Mouse (Mus musculus) layer of hippocampus, adult 9-10 months (tissue): ENCODE measurements around the gene Gm26657.
A peak's percentile ranks its signal among the peaks of the same experiment; 100 is the strongest.

Experiments
- DNase-seq: peaks from one replicate; pipeline ENCODE4 v3.0.0; 2022; ENCODE audit warnings: low spot score

The Gm26657 gene

DNA sequence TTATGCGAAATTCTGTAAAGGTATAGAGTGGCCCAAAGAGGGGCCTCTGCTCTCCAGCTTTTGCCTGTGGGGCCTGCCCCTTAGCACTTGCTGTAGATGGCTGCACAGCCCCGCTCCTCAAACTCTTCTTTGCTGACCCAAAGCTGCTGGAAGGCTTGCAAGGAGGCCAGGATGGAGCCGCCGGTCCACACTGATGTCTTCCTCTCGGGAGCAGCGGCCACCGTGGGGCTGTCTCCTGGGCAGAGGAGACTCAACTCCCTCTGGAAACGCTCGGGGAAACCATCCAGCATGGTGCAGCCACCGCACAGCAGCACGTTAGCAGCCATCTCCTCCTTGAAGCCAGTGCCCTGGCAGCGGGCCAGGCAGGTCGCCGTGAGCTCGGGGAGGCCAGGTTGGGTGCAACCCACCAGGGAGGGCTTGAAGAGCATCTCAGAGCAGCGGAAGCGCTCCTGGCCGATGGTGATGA, at the start of gene Gm26657:
Gene Gm26657, plus strand, starts transcription at position 51 of the 466 bp plus-strand sequence.
- DNase-seq = no peak

DNA sequence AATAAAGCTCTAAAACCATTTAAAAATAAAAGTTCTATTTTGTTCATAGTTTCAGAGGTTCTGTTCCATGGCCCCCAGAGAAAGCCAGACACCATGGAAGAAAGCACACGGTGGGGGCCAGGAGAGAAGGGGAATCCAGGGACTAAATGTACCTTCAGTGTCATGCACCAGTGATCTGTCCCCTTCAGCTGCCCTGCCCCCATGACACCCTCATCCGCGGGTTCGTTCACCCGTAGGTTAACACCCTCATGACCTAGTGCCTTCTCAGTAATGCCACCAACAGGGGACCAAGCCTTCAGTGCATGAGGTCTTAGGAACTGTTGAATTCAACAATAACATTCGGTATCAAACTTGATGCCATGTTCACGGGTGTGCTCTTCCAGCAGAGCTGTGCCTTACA, 43.5 kb upstream of the Gm26657 start:
- no peak for DNase-seq

DNA sequence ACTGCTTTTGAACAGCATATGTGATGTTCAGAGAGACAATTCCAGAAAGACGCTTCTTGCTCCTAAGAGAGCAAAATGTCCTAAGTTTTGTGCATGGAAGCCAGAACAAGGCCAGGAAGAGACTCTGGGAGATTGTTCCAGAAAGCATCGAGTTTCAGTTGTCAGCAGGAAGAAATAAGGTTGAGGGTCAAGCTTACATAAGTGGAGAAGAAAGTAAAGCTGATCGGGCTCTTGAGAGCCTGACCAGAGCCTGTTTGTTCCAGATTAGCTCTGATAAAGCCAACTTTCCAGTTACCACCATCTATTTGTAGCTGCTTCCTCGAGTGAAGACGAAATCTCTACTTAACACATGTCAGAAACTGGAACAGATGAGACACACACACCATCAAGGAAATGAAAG, 41.2 kb upstream of the Gm26657 start:
- no peak for DNase-seq

DNA sequence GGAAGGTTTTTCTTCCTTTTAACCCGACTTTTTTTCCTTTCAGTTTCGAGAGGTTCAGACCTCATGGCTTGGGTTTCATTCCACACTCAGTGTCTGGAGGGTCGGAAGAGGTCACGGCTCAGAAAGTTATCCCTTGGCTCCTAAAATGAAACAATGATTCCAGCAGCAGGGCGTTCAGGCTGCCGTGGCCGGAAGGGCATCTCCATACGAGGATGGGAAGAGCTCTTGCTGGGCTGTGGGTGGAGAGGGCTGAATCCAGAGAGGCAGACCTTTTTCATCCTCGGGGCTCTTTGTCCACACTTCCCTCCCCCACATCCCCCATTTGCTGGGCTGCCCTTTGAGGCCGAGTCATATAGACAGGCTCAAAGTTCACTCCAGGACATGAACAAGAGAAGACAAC, 37.6 kb upstream of the Gm26657 start:
- no peak for DNase-seq

DNA sequence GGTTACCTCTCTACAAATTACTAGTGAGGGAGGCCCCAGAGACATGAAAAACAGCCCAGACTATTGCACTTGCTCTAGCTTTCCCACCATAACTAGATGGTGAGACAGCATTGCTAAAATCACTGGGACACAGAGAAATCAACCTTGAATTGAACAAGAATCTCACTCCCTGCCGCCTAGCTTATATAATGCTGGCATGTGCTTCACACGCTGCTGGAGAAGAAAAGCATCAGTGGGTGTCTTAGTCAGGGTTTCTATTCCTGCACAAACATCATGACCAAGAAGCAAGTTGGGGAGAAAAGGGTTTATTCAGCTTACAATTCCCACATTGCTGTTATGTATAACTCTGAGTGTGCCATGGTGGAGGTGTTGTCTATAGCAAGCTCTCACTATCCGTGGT, 26.7 kb upstream of the Gm26657 start:
- no peak for DNase-seq

DNA sequence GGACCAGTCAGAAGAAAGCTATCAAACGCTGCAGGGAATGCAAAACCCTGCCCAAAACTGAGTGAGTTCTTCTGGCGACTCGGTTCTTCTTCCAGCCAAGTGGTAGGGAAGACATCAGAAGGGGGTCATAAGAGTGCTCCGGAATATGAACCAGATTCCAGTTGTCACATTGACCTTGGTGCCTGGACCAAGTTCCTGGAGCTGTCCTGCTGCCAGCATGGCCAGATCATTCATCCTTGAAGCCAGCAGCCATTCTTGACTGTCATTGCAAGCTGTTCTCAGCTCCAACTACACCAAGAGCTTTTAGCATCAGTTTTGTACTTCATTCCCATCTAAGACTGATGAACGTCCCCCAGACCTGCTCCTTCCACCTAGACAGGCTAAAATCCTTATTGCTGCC, 23.1 kb upstream of the Gm26657 start:
- DNase-seq = no peak

DNA sequence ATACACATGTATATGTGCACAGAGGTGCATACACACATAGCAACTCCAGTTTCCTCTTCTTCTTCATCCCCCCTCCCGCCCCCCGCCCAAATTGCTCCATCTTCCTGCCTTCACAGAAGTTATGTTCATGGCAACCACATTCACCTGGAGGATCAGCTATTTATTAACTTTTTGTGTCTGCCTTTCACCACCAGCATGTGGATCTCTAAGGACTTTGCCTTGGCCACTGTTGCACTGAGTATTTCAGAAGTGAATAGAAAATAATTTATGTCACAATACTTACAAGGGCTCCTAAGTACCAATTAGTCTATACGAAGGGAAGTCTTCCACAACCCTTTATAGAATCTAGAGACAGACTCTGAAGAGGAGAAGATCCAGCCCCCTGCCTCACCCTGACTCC, 21.9 kb upstream of the Gm26657 start:
- DNase-seq = no peak

DNA sequence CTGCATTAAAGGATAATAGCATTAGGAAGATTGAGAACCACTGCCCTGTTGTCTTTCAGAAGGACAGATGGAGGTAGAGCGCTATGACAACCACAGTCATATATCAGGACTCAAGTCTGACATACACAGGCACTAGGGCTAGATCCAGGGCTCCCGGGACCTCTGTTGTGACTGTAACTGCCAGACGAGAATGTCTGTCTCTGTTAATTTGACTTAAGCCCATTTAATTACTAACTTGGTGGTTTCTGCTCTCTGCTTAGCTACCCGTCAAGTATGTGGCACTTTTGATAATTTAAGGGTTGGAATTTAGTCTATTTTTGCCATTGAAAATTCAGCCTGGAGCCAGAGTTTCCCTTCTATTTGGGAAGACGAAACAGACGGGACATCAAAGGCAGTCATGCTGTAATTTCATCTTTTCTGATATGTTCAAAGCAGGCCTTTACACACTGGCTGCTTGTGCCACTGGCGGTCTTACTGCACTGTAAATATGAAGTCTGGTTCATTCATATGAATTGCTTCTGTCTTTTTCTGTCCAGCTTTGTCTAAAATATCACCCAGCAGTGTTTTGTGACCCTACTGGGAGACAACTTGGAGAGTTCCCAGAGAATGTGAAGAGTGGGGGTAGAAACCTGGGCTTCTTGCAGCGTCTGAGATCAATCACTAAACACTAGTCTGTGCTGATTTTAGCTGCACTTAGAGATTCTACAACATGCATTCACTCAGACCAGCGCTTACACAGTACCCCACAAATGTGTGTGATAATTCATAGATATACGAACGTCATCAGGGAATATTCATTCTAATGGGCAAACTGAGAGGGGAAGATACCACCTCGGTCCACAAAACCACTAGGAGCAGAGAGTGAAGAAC, 21.1 kb upstream of the Gm26657 start:
- DNase-seq = no peak

DNA sequence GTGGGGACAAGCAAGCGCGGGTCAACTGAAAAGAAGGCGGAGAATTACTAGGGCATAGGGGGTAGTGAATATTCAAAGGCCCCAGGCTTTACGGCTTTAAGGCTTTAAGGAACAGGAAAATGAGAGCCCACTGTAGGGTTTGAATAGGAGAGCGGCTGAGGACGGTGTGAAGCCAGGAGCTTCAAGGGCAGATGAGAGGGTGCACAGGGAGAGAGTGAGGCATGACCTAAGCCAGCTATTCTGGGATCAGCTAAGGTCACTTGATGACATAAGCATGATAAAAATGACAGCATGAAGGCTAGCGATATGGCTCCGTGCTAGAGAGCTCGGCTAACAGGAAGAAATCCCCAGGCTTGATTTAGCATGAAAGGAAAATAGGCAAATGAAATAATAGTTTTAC, 20.4 kb upstream of the Gm26657 start:
- DNase-seq = no peak

DNA sequence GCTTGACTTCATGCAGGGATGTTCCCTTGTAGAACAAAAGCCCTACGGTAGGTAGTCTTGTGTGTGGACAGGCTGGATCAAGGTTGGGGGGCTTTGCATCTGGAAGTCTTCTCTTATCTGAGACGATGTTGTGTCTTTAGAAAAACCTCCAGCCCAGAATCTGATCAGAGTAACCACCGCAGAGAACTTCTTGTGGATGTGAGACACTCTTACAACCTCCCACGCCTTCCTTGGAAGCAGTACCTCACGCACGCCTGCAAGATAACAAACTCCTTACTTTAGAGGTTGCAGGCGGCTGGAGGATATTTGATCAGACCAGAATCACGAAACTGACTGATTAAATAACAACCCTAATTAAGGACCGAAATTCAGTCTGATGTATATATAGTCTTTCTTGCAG, 19.5 kb upstream of the Gm26657 start:
- no peak for DNase-seq

DNA sequence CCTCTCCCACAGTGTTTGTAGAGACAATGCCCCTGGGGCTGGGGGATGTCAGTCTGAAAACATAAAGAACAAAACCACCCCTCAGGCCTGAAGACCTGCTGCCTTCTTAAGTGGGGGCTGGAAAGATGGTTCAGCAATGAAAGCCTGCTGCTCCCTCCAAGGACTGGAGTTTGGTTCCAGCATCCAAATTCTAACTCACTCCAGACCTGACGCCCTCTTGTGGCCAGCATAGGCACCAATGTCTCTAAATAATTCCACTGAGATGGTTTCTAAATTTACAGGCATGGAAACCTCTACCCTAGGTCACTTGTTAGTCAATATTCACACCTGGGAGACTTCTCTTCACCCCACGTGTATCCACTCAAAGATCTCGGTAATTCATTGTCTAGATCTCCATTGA, 18.4 kb upstream of the Gm26657 start:
- DNase-seq = no peak

DNA sequence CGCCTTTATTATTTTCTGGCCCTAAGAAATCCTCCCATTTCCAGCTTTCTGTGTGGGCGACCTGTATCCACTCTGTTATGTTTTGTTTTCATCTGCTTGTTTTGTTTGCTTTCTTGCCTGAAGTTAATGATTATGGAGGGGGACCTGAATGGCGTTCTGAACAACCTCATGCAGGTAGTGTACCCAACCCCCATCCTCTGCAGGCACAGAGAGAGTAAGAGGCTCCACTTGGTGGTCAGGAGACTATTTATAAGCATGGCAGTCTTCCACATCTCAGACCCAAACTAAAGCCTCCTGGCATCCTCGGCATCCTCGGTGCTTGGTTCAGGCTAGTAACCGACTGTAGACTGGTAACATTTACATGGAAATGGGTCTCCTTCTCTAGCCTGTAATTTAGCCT, 17.5 kb upstream of the Gm26657 start:
- DNase-seq = no peak

DNA sequence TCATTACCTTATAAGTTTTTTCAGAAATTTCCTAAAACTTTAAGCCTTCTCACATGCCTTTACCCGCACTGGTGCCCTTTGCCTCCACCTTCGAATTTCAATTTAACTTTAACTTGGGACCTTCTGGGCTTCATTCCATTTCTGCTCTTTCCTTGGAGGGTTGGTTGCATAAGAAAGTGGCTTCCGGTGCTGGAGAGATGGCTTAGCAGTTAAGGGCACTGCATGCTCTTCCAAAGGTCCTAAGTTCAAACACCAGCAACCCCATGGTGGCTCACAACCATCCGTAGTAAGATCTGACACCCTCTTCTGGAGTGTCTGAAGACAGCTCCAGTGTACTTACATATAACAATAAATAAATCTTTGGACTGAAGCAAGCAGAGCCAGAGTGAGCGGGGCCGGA, 16.6 kb upstream of the Gm26657 start:
- DNase-seq = no peak

DNA sequence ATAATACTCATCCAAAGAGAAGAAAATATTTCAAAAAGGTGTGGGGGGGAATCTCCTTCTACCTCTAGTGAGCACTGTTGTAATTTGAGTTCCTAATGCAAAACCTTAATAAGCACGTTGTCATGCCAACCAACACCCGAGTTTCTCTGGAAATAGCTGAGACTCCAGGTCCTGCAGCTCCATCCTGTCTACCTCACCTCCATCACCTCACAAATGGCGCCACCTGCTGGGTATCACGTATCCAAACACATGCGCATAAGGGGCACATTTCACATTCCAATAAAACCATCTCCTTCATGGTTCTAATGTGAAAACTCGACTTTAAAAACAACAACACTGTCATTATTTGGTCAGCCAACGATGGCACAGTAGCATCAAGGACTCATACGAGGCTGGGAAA, 14.0 kb upstream of the Gm26657 start:
- DNase-seq = no peak

DNA sequence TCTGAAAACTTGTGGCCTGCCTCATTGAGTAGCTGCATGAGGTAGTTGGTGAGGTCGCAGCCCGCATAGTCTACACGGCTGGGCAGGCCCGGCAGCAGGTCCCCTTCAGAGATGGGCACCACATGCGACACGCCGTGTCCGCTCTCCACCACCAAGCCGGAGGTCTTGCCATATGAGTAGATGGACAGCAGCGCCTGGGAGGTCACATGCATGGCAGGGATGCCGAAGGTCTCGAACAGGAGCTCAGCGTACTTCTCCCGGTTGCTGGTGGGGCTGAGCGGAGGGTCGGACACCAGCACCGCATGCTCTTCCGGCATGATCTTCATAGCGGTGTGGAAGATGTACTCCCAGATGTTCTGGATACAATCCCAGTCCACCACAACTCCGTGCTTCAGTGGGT, 741 bp downstream of the Gm26657 start:
- DNase-seq = no peak

DNA sequence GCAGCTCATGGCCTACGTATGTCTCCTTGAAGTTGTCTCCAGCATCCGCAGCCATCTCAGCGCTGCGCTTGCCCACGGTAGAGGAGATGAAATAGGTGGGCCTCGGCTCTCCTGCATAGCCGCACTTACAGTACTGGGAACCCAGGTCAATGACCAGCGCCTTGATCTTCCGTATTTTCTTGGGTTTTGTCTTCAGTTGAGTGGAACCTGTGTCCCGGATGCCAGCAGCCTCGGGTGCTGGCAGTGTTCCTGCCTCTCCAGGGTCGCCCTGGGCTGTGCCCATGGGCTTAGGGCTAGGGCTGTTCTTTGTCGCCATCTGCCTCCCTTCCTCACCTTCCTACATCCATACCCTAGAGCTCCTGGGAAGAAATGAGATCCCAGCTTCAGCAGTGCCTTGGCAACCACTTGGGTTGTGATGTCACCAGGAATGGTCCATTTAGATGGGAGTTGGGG, 1.2 kb downstream of the Gm26657 start, which contains the start of gene Actl7b:
Gene Actl7b, minus strand, starts transcription at position 403 of the 453 bp plus-strand sequence.
- DNase-seq = no peak

DNA sequence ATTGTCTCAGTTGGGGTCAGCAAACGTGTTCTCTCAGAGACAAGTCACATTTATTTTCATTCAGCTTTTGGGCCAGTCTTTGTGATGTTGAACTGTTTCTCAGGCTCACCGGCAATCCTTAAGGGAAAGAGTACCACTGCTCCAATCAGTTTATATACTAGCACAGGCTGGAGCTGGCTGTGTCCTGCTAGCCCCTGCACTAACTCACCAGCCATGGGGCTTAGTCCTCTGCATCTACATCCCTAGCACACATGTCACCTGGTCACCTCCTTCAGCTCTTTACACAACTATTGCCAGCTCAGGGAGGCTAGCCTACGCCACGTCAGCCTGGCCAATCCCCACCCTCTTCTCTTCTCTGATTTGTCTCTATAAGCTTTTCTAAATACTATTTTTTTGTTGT, 2.8 kb downstream of the Gm26657 start:
- DNase-seq = no peak

DNA sequence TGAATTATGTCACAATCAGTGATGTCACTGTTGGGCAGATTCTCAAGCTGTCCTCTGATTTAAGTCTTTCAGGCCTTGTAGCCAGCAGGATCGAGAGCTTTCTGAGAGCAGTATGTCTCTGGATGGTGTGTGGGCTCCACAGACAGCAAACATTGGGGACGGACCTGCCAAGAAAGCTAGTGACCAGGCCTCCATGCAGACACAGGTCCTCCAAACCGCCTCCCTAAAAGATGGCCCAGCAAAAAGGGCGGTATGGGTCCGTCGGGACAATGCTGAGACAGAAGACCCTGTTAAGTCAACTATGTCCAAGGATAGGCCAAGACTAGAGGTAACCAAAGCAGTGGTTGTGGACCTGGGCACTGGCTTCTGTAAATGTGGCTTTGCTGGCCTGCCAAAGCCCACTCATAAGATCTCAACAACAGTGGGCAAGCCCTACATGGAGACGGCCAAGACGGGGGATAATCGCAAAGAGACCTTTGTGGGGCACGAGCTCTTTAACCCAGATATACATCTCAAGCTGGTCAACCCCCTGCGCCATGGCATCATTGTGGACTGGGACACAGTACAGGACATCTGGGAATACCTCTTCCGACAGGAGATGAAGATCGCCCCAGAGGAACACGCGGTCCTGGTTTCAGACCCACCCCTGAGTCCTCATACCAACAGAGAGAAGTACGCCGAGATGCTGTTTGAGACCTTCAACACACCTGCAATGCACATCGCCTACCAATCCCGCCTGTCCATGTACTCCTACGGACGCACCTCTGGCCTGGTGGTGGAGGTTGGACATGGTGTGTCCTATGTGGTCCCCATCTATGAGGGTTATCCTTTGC, 3.7 kb downstream of the Gm26657 start, which contains the start of gene Actl7a:
Gene Actl7a, plus strand, starts transcription at position 51 of the 833 bp plus-strand sequence.
- DNase-seq = no peak

DNA sequence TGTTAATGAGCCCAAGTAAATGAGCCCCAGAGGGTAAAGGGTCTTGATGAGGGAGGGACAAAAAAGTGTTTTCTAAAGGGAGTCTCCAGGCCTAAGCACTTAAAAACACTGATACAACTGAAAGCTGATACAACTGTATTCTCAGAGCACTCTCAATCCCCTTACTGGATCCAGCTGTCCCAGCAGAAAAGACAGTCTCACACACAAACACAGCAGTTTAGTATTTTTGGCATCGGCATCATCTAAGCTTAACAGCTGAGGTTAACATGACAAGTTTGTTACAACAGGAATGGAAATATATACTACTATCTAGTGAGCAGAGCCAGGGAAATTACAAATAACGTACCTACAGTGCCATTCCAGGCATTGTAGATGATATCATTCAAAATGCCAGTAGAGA, 6.5 kb downstream of the Gm26657 start:
- no peak for DNase-seq

DNA sequence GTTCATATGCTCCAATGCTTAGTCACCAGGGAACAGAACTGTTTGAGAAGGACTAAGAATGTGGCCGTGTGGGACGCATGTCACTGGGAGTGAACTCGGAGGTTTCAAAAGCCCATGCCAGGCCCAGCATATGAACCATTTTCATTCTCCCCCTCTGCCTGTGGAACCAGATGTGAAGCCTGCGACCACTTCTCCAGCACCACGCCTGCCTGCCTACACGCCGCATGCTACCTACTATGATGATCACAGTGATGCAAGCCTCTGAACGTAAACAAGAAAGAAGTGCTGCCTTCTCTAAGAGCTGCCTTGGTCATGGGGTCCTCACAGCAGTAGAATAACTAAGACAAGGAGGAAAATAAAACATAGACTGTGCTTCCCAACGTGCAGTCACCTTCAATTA, 7.6 kb downstream of the Gm26657 start:
- DNase-seq = no peak

DNA sequence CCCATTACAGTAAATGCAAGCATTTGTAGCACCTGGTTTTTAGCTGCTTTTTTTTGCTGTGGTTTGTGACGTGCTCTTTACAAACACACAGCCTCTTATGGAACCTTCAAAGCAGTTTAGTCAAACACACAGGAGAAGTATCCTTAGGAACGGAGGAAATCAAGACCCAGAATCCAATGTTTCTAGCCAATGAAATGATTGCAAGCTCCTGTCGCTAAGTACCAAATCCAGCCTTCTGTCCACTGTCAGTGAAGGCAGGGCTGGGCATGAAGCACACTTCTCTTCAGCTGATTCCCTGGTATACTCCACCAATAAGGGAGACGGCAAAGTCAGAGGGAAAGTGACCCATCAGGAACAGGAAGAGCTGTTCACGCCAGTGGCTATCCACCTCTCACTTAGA, 16.2 kb downstream of the Gm26657 start:
- DNase-seq = no peak

DNA sequence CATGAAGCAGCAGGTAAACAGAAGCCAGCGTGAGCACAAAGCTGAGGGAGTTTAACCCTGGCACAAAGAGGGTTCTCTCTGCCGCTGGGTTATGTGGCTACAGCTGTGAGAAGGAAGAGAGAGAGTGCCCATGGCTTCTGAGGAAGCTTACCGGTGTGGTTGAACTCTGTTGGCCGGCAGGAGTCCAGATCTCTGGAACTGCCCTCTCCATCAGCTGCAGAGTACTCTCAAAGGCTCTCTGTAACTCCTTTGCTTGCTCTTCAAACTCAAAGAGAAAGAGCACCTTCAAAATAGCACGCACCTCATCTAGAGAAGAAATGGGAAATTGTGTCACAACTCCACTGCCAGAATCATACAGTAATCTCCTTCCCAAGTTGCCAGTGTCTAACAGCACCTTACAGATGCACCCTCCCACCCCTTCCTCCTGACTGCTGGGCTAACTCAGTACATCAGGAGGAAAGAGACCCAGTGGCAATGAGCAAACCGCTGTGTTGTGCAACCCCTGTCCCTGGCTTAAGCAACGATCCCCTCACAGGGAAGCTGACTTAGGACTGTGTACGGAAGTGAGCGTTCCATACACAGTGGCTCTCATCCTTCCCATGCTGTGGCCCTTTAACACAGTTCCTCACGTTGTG, 17.2 kb downstream of the Gm26657 start:
- DNase-seq = peak; percentile 13
